Mouse (Mus musculus): ENCODE measurements around the gene Mxd1. TPM values are rescaled to one million over a fixed set of nuclear protein-coding genes. Genes with fewer than 3 reads are reported as not detected.

Gene Mxd1
- polyA plus RNA-seq, 1 experiment from 2014 or later = 12.8 TPM

GRCm38 (mm10) chr6:86606289-86606688, 62.7 kb downstream of the Mxd1 start:
- Histone ChIP-seq H3K4me2 (ENCODE audit: low read depth, severe bottlenecking) (no peak overlapping the region), H3K9me3 (ENCODE audit: control insufficient read depth, low read length) (no peaks in the 10 kb centered on the region), H3K4me1 (ENCODE audit: control insufficient read depth, insufficient read depth, low read length) (0 out of 2 replicates have a peak, but pooled peaks cover 2% of the 10 kb centered on the region), H3K36me3 (ENCODE audit: control insufficient read depth, insufficient read depth, low read length) (no peaks in the 10 kb centered on the region), H3K4me3 (ENCODE audit: low read depth, low read length) (no peak overlapping the region), H3K9ac (ENCODE audit: low read length) (no peak overlapping the region), H3K27me3 (ENCODE audit: control insufficient read depth, insufficient read depth, low read length) (no peaks in the 10 kb centered on the region), H3K27ac (replicated peaks; ENCODE audit: low read depth, low read length) (no peak overlapping the region)
- ATAC-seq (ENCODE audit: insufficient number of reproducible peaks, low FRiP score, low TSS enrichment, low read depth) = no peak
- no peak for DNase-seq (ENCODE audit: low spot score)
- WGBS = 84% methylated on average over 4 of the region's 4 CpGs

GRCm38 (mm10) chr6:86605260-86605659, 63.7 kb downstream of the Mxd1 start:
- Histone ChIP-seq H3K9ac (ENCODE audit: low read length) (no peak overlapping the region), H3K9me3 (ENCODE audit: control insufficient read depth, low read length) (no peaks in the 10 kb centered on the region), H3K27ac (replicated peaks; ENCODE audit: low read depth, low read length) (no peak overlapping the region), H3K4me3 (ENCODE audit: low read depth, low read length) (no peak overlapping the region), H3K4me2 (ENCODE audit: low read depth, severe bottlenecking) (no peak overlapping the region), H3K36me3 (ENCODE audit: control insufficient read depth, insufficient read depth, low read length) (no peaks in the 10 kb centered on the region), H3K4me1 (ENCODE audit: control insufficient read depth, insufficient read depth, low read length) (no peaks in the 10 kb centered on the region), H3K27me3 (ENCODE audit: control insufficient read depth, insufficient read depth, low read length) (no peaks in the 10 kb centered on the region)
- WGBS = 76% methylated on average over 7 of the region's 7 CpGs
- ATAC-seq (ENCODE audit: insufficient number of reproducible peaks, low FRiP score, low TSS enrichment, low read depth) = no peak
- DNase-seq (ENCODE audit: low spot score) = no peak

GRCm38 (mm10) chr6:86599951-86600414, 69.0 kb downstream of the Mxd1 start:
- Histone ChIP-seq H3K27me3 (ENCODE audit: control insufficient read depth, insufficient read depth, low read length) (no peaks in the 10 kb centered on the region), H3K27ac (replicated peaks; ENCODE audit: low read depth, low read length) (no peak overlapping the region)
- DNase-seq (ENCODE audit: low spot score) = no peak

GRCm38 (mm10) chr6:86599197-86599596, 69.8 kb downstream of the Mxd1 start:
- Histone ChIP-seq H3K4me1 (ENCODE audit: control insufficient read depth, insufficient read depth, low read length) (no peaks in the 10 kb centered on the region), H3K9me3 (ENCODE audit: control insufficient read depth, low read length) (no peaks in the 10 kb centered on the region), H3K9ac (ENCODE audit: low read length) (no peak overlapping the region), H3K36me3 (ENCODE audit: control insufficient read depth, insufficient read depth, low read length) (no peaks in the 10 kb centered on the region), H3K4me3 (ENCODE audit: low read depth, low read length) (no peak overlapping the region), H3K27me3 (ENCODE audit: control insufficient read depth, insufficient read depth, low read length) (no peaks in the 10 kb centered on the region), H3K27ac (replicated peaks; ENCODE audit: low read depth, low read length) (no peak overlapping the region), H3K4me2 (ENCODE audit: low read depth, severe bottlenecking) (no peak overlapping the region)
- DNase-seq (ENCODE audit: low spot score) (peak; percentile 88), ATAC-seq (ENCODE audit: insufficient number of reproducible peaks, low FRiP score, low TSS enrichment, low read depth) (no peak)
- 19% methylated on average over 4 of the region's 4 CpGs for WGBS

More at GRCm38 (mm10) chr6:86599951-86600414, 69.0 kb downstream of the Mxd1 start:
- H3K4me3 ChIP-seq (ENCODE audit: low read depth, low read length) = no peak overlapping the region
- H3K9ac ChIP-seq (ENCODE audit: low read length) = no peak overlapping the region
- H3K4me1 ChIP-seq (ENCODE audit: control insufficient read depth, insufficient read depth, low read length) = no peaks in the 10 kb centered on the region
- no peak overlapping the region for H3K4me2 ChIP-seq (ENCODE audit: low read depth, severe bottlenecking)
- no peaks in the 10 kb centered on the region for H3K36me3 ChIP-seq (ENCODE audit: control insufficient read depth, insufficient read depth, low read length)
- WGBS = 85% methylated on average over 6 of the region's 6 CpGs
- ATAC-seq (ENCODE audit: insufficient number of reproducible peaks, low FRiP score, low TSS enrichment, low read depth) = no peak
- H3K9me3 ChIP-seq (ENCODE audit: control insufficient read depth, low read length) = no peaks in the 10 kb centered on the region

- Histone ChIP-seq H3K9me3 (ENCODE audit: control insufficient read depth, low read length) (no peaks in the 10 kb centered on the region), H3K4me3 (ENCODE audit: low read depth, low read length) (no peak overlapping the region), H3K4me2 (ENCODE audit: low read depth, severe bottlenecking) (no peak overlapping the region), H3K9ac (ENCODE audit: low read length) (no peak overlapping the region), H3K27me3 (ENCODE audit: control insufficient read depth, insufficient read depth, low read length) (no peaks in the 10 kb centered on the region), H3K27ac (replicated peaks; ENCODE audit: low read depth, low read length) (no peak overlapping the region), H3K36me3 (ENCODE audit: control insufficient read depth, insufficient read depth, low read length) (no peaks in the 10 kb centered on the region), H3K4me1 (ENCODE audit: control insufficient read depth, insufficient read depth, low read length) (no peaks in the 10 kb centered on the region)
- WGBS = 65% methylated on average over 5 of the region's 5 CpGs
- no peak for DNase-seq (ENCODE audit: low spot score)
- ATAC-seq (ENCODE audit: insufficient number of reproducible peaks, low FRiP score, low TSS enrichment, low read depth) = no peak
Measured at GRCm38 (mm10) chr6:86598742-86599193, 70.2 kb downstream of the Mxd1 start.

Other genes starting within 250 kb of the Mxd1 start
- gene Gm44790, start 242.5 kb downstream of the Mxd1 start, polyA plus RNA-seq (2014; fragmentation: Nextera tagmentation; extraction: Ambion mirVana) = 0.95 TPM in 1 of 2 replicates, not detected in the other
- gene C87436, start 230.8 kb downstream of the Mxd1 start, polyA plus RNA-seq (2014; fragmentation: Nextera tagmentation; extraction: Ambion mirVana) = 23.7 and 24.8 TPM in 2 replicates
- 499 and 548 TPM in 2 replicates for gene Pcbp1, start 142.8 kb downstream of the Mxd1 start, polyA plus RNA-seq (2014; fragmentation: Nextera tagmentation; extraction: Ambion mirVana)
- 0.99 and 1.3 TPM in 2 replicates for gene Asprv1, start 41.0 kb downstream of the Mxd1 start, polyA plus RNA-seq (2014; fragmentation: Nextera tagmentation; extraction: Ambion mirVana)
- 152 and 154 TPM in 2 replicates for gene Snrnp27, start 15.4 kb upstream of the Mxd1 start, polyA plus RNA-seq (2014; fragmentation: Nextera tagmentation; extraction: Ambion mirVana)
- gene Gmcl1, start 64.2 kb upstream of the Mxd1 start, polyA plus RNA-seq (2014; fragmentation: Nextera tagmentation; extraction: Ambion mirVana) = 43.0 and 49.4 TPM in 2 replicates
- 10.0 and 12.1 TPM in 2 replicates for gene Anxa4, start 124.4 kb upstream of the Mxd1 start, polyA plus RNA-seq (2014; fragmentation: Nextera tagmentation; extraction: Ambion mirVana)
- gene Aak1, start 180.4 kb upstream of the Mxd1 start, polyA plus RNA-seq (2014; fragmentation: Nextera tagmentation; extraction: Ambion mirVana) = 14.1 and 21.7 TPM in 2 replicates